Mouse (Mus musculus) lung, postnatal 0 days (tissue): ENCODE measurements around the gene Cfb.

Experiments used
- CTCF ChIP-seq: IDR thresholded peaks from 2 replicates; pipeline ENCODE4 v1.5.1; 2016; ENCODE audit warnings: antibody characterized with exemption, mild to moderate bottlenecking
- EP300 ChIP-seq: IDR thresholded peaks from 2 replicates; pipeline ENCODE4 v1.6.1; 2016; ENCODE audit warnings: antibody characterized with exemption, mild to moderate bottlenecking, control low read depth

GRCm38 (mm10) chr17:34807176-34807575, 55.1 kb downstream of the Cfb start:
- TF ChIP-seq CTCF (no peak), EP300 (no peak)
